Mouse (Mus musculus) embryo, embryonic 11 days (tissue): ENCODE results near the gene N4bp2l1.

Experiments used
- DNase-seq: peaks from one replicate; pipeline ENCODE4 v3.0.0-alpha.2; 2015

N4bp2l1 gene

GRCm38 (mm10) chr5:150561783-150562182 lies 35.2 kb downstream of the N4bp2l1 start:
- DNase-seq = no peak

DNA sequence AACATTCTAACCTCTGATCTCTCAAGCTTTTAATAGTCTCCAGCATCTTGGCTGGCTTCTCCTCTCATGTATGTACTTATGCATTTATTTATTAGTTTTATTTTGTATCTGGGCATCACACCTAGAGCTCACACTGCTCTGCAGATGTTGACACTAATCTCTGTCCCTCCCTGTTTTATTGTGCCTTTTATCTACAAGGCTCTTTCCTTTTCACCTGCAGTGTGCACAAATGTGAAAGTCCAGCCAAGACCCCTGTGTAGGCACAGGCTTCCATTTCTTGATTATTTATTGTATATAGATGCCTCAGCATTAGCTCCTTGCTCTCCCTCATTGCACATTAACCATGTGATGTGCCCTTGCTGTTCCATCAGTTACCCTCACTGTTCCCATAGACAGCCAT lies 35.6 kb downstream of the N4bp2l1 start:
- DNase-seq = no peak

GRCm38 (mm10) chr5:150560851-150561250 lies 36.1 kb downstream of the N4bp2l1 start:
- DNase-seq = no peak

DNA sequence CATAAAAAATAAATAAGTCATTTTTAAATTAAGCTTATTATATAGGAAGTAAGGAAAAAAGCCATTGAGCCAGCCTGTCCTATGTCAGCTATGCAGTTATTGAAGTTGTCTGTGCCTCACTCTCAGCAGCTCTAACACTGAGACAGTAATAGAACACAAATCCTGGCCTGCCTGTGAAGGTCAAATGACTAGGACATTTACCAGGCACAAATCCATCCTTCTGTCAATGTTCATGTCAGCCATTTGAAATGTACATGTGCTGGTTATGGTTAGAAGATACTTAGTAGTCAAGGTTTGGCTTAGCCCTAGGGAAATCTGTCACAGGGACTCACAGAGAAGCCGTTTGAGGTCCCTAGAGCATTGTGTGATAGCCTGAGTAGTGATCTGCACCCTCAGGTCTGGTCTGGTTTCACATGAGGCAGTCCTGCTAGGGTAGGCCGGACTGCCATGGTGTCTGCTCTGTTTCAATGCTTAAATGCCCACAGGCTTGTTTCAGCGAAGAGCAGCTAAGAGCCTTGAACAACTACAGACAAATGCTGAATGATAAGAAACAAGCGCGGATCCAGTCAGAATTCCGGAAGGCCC lies 37.4 kb downstream of the N4bp2l1 start:
- DNase-seq = no peak

DNA sequence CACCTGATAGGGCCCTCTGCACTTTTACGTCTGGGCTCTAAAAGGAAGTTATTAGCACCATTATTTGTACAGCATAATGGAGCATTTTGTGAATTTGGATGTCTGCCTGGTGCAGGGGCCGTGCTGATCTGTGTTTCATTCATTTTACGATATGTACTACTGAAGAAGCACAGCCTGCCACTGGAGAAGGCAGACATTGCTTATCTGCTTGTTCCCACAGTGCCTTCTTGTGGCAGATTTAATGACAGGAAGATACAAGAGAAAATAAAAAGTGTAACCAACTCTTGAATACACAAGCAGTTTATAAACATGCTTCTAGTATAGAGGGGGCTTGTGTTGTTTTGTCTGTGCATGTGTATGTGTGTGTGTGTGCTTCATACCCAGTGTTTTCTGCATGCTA lies 45.4 kb downstream of the N4bp2l1 start:
- no peak for DNase-seq

DNA sequence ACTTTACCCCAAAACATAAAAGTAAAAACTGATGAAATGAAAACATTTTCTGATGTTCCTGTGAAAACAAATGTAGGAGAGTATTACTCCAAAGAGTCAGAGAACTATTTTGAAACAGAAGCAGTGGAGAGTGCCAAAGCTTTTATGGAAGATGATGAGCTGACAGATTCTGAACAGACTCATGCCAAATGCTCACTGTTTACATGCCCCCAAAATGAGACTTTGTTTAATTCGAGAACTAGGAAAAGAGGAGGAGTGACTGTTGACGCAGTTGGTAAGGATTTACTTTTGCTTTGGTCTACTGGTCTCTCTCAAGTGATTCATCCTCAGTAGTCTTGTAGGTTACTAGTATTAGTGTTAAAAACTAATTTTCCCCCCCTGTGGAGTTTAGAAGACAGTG lies 53.8 kb downstream of the N4bp2l1 start:
- DNase-seq = no peak

- DNase-seq = no peak
Measured at GRCm38 (mm10) chr5:150541302-150541701, 55.7 kb downstream of the N4bp2l1 start.

GRCm38 (mm10) chr5:150525239-150525638 lies 71.7 kb downstream of the N4bp2l1 start:
- no peak for DNase-seq

DNA sequence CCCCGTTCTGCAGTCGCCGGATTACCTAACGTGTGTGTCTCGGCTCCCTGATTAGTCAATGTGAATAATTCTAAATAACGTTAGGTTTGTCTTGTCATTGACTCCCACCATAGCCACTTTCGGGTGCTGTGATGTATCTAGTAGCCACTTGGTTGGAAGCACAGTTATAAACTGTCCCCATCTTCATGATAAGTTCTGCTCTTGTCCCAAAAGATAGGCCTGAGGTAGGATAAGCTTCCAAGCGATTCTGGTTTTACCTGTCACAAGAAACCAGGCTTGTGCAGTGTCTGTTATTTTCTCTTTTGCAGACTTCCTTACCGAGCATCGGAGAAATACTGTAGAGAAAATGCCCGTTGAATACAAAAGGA lies 74.1 kb downstream of the N4bp2l1 start:
- DNase-seq = no peak

DNA sequence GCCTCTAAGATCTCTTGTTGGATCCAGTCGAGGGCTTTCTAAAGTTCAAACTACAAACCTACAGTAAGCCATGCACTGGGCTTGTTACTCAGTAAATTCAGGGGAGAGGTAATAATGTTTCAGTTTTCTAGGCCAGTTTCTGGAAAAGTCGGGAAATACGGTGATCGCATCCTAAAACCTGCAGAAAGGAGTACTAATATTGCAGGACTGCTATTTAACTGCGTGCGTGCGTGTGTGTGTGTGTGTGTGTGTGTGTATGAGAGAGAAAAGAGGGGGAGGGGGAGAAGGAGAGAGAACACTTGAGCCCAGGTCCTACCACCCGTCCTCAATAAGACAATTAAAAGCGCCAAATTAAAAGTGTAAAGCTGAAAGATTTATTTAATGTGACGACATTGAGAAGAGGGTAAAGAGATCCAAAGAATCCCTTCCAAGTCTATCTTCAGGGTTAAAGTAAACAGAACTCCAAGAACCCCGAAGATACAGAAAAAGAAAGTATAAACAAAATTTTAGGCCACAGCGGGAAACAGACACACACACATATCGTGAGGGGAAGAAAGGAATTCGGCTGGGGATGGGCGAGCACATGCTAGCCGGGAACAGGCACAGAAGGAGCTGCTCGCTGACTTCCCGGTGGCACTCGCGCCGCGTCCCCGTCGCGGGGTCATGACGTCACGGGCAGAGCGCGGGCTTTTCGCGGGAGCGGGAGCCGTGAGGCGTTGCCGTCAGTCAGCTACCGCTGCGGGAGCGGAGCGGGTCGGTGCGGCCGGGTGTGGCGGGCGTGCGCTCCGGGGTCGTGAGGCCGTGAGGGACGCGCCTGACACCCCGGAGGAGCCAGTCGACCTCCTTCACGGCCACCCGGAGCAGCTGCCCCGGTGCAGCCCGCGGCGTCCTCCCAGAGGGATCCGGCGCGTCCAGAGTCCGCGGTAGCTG lies 74.8 kb downstream of the N4bp2l1 start, which contains the start of gene Brca2:
Brca2 (plus strand) TSS at position 694 of the 930 bp plus-strand sequence.
- peak; percentile 94 for DNase-seq
